Mouse (Mus musculus) monocyte, adult 5-6 weeks (primary cell): ENCODE results near the gene Cst8. TPM values are rescaled to one million over a fixed set of nuclear protein-coding genes. Genes with fewer than 3 reads are reported as not detected.
"Not testable (repeated sequence)": the region's sequence is repeated elsewhere in the genome, so short reads cannot be mapped to it uniquely, and the experiment has no call there.

ENCODE experiments used
- ATAC-seq: fragments of 153-309, 156-312 bp; replicated peaks from 2 replicates; pipeline ENCODE4 v1.8.0; 2017; ENCODE audit warnings: mild to moderate bottlenecking; ENCODE audit not compliant: low TSS enrichment, insufficient number of reproducible peaks, severe bottlenecking, poor library complexity, low FRiP score
- total RNA-seq: library from RNA; stranded (forward); fragments of 200-1000, 200-491, 200-594 nt; gene quantifications from 3 replicates; pipeline ENCODE4 v1.2.3, GENCODE M21; 2017

The Cst8 gene
- 0.87 TPM in 1 of 3 replicates, not detected in the others for total RNA-seq

DNA sequence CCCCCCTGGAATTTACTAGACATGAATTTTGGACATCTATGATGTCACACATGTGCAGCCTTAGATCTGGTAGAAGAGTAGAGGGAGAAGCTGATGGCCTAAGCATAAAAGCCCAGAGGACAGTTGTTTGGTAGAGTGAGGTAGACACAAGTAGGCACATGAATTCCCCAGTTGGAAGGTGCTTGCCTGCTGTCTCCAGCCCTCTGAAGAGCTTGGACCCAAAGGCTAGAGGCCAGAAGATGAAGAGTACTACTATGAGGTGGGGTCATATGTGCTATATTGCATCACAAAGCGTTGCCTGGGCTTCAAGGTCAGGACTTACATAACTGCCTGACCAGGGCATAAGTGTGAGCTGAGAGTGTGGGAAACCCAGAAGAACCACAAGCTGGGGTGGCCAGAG lies at the start of gene Cst8:
Gene Cst8 (plus strand): TSS at position 301 of the 400 bp plus-strand sequence.
- no peak for ATAC-seq

DNA sequence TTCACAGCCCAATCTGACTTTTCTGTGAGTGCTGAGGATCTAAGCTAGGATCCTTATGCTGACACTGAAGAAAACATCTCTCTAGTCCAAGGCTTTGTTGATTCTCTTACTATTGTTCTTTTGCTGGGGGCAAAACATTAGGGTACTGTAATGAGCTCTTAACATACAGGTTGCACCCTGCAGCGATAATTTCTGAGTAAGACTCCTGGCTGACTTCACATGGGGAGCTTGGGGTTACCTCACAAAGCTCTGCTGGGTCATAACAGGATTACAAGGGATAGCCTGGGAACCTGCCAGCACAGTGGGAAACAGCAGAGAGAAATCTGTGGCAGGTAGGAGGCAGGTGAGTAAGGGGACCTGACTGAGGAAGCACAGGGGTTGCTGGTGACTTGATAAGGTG lies 48.5 kb upstream of the Cst8 start, which contains the start of gene Cstl1:
Gene Cstl1 (plus strand): TSS at position 301 of the 400 bp plus-strand sequence.
- no peak for ATAC-seq

DNA sequence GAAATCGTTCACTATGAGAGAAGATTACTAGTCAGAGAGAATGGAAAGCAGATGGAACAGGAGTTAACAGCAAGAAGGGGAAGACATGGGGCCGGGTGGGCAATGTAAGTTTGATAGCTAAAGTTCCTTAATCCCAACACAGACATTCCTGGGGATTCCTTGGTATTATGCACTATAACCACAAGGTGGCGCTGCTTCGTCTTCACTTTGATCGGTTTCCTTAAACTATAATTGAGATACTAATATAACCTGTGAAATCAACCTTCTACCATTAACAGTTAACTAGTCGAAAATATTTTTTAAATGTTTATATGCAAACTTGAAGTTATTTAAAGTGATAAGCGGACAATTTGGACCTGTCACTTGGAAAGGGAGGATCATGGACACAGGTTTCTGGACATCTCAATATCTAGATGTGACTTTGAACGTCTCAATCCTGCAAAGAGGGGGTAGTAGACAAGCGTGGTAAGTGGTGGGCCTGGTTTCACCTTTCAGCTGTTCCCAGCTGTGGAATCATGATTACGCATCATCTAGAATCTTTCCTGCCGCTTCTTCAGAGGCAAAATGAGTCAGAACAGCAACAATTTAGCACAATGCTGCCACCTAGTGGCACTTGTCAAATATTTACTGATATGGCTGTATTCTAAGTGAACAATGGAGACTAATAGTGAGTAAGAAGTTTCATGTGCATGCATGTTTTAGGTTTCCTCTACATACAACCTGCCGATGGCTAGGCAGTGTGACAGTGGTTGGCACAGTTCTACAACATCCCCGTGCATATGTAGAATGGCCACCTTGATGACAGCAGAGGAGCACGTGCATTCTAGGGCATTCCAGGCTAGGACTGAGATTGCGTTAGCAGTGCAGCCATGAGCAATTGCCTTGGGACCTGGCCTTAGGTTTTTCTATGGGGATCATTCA lies 46.4 kb upstream of the Cst8 start:
- ATAC-seq = peak; percentile 63

DNA sequence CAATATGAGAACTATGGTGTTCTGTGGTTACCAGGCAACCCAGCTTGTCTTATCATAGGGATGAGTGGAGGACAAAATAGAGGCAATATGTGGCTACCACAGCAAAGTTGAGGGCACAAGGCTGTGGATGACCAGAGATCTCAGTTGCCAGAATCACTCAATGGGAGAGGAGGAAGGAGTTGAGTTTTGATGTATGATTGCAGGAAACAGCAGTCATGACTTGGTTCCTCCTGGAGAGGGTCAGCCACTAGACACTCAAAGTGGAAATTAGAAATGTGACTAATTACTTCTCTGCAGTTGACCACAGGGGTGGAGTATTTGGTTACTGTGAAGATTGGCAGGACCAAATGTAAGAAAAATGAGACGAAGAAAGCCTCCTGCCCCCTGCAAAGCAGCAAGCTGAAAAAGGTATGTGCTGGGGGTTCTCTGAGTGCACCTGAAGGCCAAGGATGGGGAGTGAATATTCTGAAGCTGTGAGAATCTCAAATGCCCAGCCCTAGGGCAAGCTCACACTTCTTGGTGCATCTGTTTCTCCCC lies 44.2 kb upstream of the Cst8 start:
- no peak for ATAC-seq

DNA sequence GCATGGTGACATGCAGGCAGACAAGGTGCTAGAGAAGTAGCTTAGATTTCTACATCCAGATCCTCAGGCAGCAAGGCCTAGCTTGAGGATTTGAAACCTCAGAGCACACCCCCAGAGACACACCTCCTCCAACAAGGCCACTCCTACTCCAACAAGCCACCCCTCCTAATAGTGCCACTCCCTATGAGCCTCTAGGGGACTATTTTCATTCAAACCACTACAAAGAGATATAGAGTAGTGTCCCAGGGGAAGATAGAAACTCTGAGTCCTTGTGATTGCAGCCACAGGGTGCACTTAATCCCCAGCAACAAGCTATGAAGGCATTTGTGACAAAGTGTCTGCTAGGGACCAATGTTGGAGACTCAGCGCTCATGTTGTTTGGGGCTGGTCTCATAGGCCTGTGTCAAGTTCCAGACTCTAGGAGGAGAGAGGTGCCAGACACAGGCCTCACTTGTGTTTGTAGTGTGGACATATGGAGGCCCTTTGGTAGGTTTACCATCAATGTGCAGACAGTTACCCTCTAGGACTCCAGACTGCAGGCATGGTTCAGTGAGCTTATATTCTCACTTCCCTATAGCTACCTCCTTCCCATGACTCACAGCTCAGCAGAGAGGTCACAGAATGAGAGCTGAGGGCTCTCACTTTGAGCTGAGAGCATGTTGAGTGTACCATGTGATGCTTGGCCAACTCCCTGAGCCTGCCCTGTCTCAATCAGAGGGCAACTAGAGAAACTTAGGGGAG lies 34.8 kb upstream of the Cst8 start:
- peak; percentile 85 for ATAC-seq

GRCm38 (mm10) chr2:148771397-148771796 lies 27.2 kb upstream of the Cst8 start, which contains the start of gene Cst11:
Gene Cst11 (minus strand): TSS chr2:148771497.
- not testable (repeated sequence) for ATAC-seq

GRCm38 (mm10) chr2:148781709-148782108 lies 16.9 kb upstream of the Cst8 start, which contains the start of gene 8030411F24Rik:
Gene 8030411F24Rik (plus strand): TSS chr2:148782009.
- no peak for ATAC-seq

DNA sequence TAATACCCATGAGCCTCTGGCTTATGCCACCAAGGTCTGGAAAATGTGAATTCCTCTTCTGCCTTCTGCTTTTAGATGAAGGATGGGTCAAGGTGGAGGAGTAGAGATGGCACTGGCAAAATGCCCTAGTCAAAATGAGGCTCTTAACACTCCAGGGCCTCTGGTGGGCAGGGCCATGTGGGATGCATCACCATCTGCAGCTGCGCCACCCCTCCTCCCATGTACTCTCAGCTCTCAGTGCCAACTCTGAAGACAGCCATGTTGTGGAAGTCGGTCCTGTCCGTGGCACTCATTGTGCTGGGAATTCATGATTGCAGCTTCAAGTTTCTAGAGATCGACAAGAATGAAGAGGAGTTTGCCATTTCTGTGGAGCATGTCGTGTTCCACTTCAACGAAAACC lies 9.4 kb upstream of the Cst8 start, which contains the start of gene Cst12:
Gene Cst12 (plus strand): TSS at position 220 of the 400 bp plus-strand sequence.
- ATAC-seq = no peak

DNA sequence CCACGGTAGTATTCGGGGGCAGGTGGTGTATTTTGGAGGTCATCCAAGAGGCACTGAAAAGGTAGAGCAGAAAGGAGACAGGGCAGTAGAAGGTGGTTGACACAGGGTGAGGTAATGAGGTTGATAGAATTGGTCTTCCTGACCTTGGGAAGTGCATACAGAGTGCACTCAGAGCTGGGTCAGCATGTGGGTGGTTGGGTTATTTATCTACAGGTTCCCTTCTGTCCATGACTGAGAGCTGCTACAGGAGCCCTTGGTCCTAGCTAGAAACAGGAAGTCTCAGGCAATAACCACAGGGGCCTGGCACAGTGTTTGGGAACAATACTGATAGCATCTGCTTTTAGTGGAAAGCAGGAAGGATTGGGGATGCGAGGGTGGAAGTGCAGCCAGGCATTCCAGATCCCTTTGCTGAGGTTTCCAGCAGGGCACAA lies 2.9 kb downstream of the Cst8 start:
- no peak for ATAC-seq

GRCm38 (mm10) chr2:148806696-148807095 lies 8.1 kb downstream of the Cst8 start:
- no peak for ATAC-seq

DNA sequence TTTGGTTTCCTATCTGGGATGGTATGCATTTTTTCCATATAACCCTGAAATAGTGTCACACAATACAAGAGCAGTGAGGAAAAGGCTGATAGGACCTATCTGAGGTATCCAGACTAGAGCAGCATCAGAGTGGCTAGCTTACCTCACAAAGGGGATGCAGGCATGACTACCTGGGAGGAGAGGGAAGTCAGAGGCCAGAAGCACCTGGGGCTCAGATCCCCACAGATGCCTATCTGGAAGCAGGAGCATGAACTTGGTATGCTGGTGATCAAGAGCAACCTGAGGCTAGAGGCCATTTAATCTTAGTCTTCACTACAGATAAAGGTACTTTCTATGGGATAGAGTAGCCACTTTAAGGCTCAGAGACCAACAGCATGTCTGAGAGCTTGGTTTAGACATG lies 21.3 kb downstream of the Cst8 start, which contains the start of gene Cst13:
Gene Cst13 (plus strand): TSS at position 173 of the 400 bp plus-strand sequence.
- ATAC-seq = no peak

DNA sequence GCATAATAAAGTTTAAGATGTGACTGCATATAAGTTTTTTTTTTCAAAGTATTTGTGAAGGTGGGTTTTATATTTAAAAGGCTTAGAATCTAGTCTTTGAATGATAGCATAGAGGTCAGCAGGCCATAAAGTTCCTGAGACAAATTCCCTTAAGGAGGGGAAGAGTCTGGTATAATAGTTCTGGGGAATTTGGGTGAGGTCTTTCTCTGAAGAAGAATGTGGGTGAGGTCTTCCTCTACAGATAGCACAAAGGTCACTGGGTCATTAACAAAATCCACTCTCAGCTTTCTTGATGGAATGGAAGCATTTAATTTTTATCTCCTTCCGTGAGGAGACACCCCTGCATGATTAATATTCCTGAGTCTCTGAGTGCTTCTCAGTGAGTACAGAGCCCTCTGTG lies 27.4 kb downstream of the Cst8 start:
- no peak for ATAC-seq

- no peak for ATAC-seq
Measured at GRCm38 (mm10) chr2:148834912-148835311, 36.3 kb downstream of the Cst8 start, which contains the start of gene Cst9. Gene Cst9 (plus strand): TSS chr2:148835147.

GRCm38 (mm10) chr2:148838075-148838777 lies 39.6 kb downstream of the Cst8 start:
- ATAC-seq = no peak

DNA sequence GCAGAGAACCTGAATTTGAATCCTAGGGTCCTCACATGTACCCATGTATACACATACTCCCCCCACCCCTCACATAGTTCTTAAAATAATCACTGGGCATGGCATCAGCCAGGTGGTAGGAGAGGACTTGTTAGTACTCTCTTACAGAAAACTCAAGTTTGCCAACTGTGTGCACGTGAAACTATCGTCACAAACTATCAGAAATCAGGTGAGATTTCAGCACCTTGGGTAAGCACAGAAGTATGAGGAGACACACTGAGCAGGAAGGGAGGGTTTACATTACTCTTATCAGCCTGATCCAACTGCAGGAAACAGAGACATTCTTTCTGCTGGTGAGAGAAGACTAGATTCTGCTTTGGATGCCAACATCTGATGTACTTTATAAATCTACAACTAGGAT lies 40.6 kb downstream of the Cst8 start:
- no peak for ATAC-seq

- peak; percentile 80 for ATAC-seq
Measured at GRCm38 (mm10) chr2:148851116-148851906, 52.7 kb downstream of the Cst8 start.
